ENCODE assay signal across 14 mouse cellular contexts in the genomic region with DNA sequence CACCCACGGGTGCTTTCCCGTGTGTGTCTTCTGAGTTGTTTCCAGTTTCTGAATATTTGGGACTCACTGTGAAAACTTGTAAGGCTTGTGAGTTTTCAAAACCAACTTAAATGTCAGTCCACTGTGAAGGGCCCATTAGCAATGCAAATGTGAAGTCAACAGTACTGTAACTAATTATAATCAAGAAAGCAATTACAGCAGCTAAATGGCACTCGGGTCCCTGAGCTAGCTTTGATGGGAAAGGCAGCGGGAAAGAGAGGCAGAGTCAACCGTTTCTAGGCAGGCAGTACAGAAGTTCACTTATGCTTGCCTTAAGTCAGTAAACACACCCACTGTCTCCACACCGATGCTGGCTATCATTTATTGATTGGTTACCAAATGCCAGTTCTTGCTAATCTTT.
"Had no signal": no experiment of that assay in that cellular context is flagged by ENCODE, and none has a peak within 500 bp of the region (broad histone marks: within the 10 kb centered on the region; RNA-seq: fewer than 3 reads in every experiment).

No protein-coding gene starts in this region.

- ATAC-seq: liver, embryonic 12.5 days had no signal

- DNase-seq: kidney, postnatal 36 days; layer of hippocampus, adult 9-11 months; layer of hippocampus, postnatal 36 days; lung, embryonic 14.5 days; lung, postnatal 10 days; lung, postnatal 4 days; right cerebral cortex, adult 18-20 months; right cerebral cortex, postnatal 25 days; thymus, postnatal 4 days had no signal

- H3K27me3 ChIP-seq: limb, embryonic 15.5 days; liver, embryonic 12.5 days; midbrain, embryonic 12.5 days had no signal

- H3K9ac ChIP-seq: limb, embryonic 15.5 days; liver, embryonic 12.5 days; lung, embryonic 14.5 days; midbrain, embryonic 12.5 days had no signal

- H3K4me3 ChIP-seq: limb, embryonic 15.5 days; liver, embryonic 12.5 days; midbrain, embryonic 12.5 days had no signal

- H3K9me3 ChIP-seq: limb, embryonic 15.5 days; liver, embryonic 12.5 days; midbrain, embryonic 12.5 days had no signal

- H3K4me1 ChIP-seq: limb, embryonic 15.5 days; liver, embryonic 12.5 days; midbrain, embryonic 12.5 days had no signal

- H3K36me3 ChIP-seq: limb, embryonic 15.5 days; liver, embryonic 12.5 days; midbrain, embryonic 12.5 days had no signal

- H3K4me2 ChIP-seq: limb, embryonic 15.5 days; liver, embryonic 12.5 days; lung, embryonic 14.5 days; midbrain, embryonic 12.5 days had no signal

- H3K27ac ChIP-seq: kidney, postnatal 0 days; limb, embryonic 15.5 days; liver, embryonic 12.5 days; midbrain, embryonic 12.5 days; stomach, postnatal 0 days had no signal
